Mouse (Mus musculus) neural tube, embryonic 13.5 days (tissue): Measurements from ENCODE around the gene Fmo5. TPM values are rescaled to one million over a fixed set of nuclear protein-coding genes. Genes with fewer than 3 reads are reported as not detected.

ENCODE experiments used
- ATAC-seq: fragments of 200-750 bp; cut with Nextera tagmentation; 2 replicates; pipeline ENCODE4 v1.8.0; 2017; ENCODE audit warnings: low read depth, mild to moderate bottlenecking, moderate TSS enrichment, moderate library complexity
- H3K27ac ChIP-seq: fragments of 300-500 bp; sonication (generic); replicated peaks from 2 replicates; pipeline ENCODE4 v1.5.1; 2015; ENCODE audit warnings: moderate library complexity, mild to moderate bottlenecking, inconsistent platforms
- H3K27me3 ChIP-seq: fragments of 300-500 bp; sonication (generic); 2 replicates; pipeline ENCODE4 v1.6.1; 2015; ENCODE audit warnings: mild to moderate bottlenecking, inconsistent platforms
- H3K36me3 ChIP-seq: fragments of 300-500 bp; sonication (generic); 2 replicates; pipeline ENCODE4 v1.6.1; 2015; ENCODE audit warnings: mild to moderate bottlenecking, inconsistent platforms
- H3K4me1 ChIP-seq: fragments of 300-500 bp; sonication (generic); replicated peaks from 2 replicates; pipeline ENCODE4 v1.6.1; 2015; ENCODE audit warnings: inconsistent platforms
- H3K4me2 ChIP-seq: fragments of 300-500 bp; sonication (generic); 2 replicates; pipeline ENCODE4 v1.6.1; 2015; ENCODE audit warnings: inconsistent platforms, mild to moderate bottlenecking, moderate library complexity
- H3K4me3 ChIP-seq: fragments of 300-500 bp; sonication (generic); 2 replicates; pipeline ENCODE4 v1.5.1; 2015; ENCODE audit warnings: mild to moderate bottlenecking, inconsistent platforms
- H3K9ac ChIP-seq: fragments of 300-500 bp; sonication (generic); 2 replicates; pipeline ENCODE4 v1.6.1; 2015; ENCODE audit warnings: moderate library complexity, mild to moderate bottlenecking, inconsistent platforms
- H3K9me3 ChIP-seq: fragments of 300-500 bp; sonication (generic); 2 replicates; pipeline ENCODE4 v1.6.1; 2016; ENCODE audit warnings: inconsistent platforms
- WGBS: fragments of 180-500 bp; shearing (Covaris S2); methylation state at CpG from one replicate; pipeline ENCODE4 v1.1.7; 2015; 5-methylcytosine and 5-hydroxymethylcytosine counted together
- polyA plus RNA-seq: library from polyadenylated mRNA; unstranded; fragments of >200 nt; fragmentation: Nextera tagmentation; extraction: Ambion mirVana; gene quantifications from 2 replicates; pipeline ENCODE4 v1.2.1, GENCODE M21; 2015

Gene Fmo5
- polyA plus RNA-seq, 1 experiment from 2014 or later = 1.2 TPM

DNA sequence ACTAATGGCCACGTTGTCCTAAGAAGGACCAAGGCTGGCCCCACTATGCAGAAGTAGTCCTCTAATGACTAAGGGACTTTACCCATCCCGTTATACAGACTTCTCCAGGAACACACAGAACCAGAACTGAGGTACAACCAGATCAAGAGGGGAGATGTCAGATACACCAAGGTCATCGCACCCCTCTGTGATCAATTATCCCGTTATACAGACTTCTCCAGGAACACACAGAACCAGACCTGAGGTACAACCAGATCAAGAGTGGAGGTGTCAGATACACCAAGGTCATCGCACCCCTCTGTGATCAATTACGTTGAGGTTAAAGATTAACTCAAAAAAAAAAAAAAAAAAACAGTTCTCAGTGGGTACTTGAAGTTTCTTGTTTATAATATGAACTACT lies 17.6 kb upstream of the Fmo5 start:
- H3K9me3 ChIP-seq = no peaks in the 10 kb centered on the region
- H3K4me1 ChIP-seq = peaks cover 6% of the 10 kb centered on the region; the same call in 1 of the 2 replicates
- no peak for ATAC-seq
- no peak overlapping the region for H3K27ac ChIP-seq
- no peak overlapping the region for H3K9ac ChIP-seq
- H3K4me2 ChIP-seq = no peak overlapping the region
- H3K27me3 ChIP-seq = no peaks in the 10 kb centered on the region
- 90% methylated on average over 6 of the region's 6 CpGs for whole genome bisulfite sequencing
- H3K36me3 ChIP-seq = no peaks in the 10 kb centered on the region
- no peak overlapping the region for H3K4me3 ChIP-seq

DNA sequence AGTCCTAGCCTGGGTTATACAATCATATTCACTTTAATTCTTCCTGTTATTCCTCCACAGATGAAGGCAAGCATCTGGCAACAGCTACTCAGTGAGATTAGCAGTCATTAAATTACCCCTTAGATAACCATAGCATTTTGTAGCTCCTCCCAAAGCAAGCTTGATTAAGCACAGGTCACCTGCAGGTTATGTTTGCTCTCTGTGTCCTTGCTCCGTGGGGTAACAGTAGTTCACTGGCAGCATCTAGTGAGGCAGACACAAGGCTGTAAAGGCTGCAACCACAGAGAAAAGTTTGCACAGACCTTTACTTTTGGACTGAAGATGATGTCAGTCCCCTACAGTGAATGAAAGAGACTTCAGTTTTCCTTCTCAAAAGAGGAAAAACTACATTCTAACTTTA lies 13.4 kb upstream of the Fmo5 start:
- Histone ChIP-seq H3K27ac (no peak overlapping the region), H3K4me3 (no peak overlapping the region), H3K4me1 (no peaks in the 10 kb centered on the region), H3K9ac (no peak overlapping the region), H3K27me3 (no peaks in the 10 kb centered on the region), H3K4me2 (no peak overlapping the region), H3K9me3 (no peaks in the 10 kb centered on the region), H3K36me3 (no peaks in the 10 kb centered on the region)
- no peak for ATAC-seq
- WGBS = 35% methylated on average over 1 of the region's 1 CpGs

DNA sequence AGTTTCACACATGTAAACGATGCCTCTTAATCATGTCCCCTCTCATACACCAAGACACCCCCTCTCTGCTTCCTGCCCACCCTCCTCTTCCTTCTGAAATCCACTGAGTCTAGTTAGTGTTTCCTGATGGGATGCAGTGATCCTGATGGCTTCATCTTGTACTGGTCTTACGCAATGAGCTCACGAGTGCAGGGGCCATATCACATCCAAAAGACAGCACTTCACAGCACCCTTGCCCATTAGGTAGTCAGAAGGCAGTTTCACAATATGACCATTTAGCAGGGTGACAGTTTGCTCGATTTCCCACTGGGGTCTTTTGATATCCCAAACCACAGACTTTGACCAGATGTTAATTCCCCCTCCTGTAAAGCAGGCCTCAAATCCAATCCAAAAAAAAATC lies 12.7 kb upstream of the Fmo5 start:
- Histone ChIP-seq H3K9ac (no peak overlapping the region), H3K27me3 (no peaks in the 10 kb centered on the region), H3K4me2 (no peak overlapping the region), H3K9me3 (no peaks in the 10 kb centered on the region), H3K27ac (no peak overlapping the region), H3K4me3 (no peak overlapping the region), H3K4me1 (no peaks in the 10 kb centered on the region), H3K36me3 (no peaks in the 10 kb centered on the region)
- WGBS = 88% methylated on average over 4 of the region's 4 CpGs
- no peak for ATAC-seq

DNA sequence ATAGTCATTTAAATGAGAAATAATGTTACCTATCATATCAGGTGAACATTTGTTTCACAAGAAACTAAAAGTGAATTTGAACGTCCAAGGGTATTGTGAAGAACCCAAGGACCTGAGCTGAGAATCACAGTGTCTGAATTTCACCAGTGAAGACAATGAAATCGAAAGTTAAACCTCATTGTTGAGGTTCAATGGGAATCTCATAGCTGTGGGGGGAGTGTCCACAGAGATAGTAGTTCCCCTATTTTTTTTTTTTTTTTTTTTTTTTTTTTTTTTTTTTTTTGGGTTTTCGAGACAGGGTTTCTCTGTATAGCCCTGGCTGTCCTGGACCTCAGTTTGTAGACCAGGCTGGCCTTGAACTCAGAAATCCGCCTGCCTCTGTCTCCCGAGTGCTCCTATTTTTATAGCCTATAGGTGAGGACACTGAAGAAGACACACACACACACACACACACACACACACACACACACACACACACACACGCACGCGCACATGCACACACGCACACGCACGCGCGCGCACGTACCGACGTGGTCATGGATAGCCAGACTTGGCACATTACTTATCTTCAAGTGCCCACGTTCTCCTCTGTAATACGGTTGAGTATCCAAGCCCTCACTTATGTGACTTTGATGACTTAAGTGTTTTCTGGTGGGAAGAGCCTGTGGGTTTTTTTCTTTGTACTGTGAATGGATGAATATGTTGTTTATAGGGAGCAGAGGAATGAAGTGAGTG lies 11.3 kb upstream of the Fmo5 start:
- no peaks in the 10 kb centered on the region for H3K27me3 ChIP-seq
- H3K4me2 ChIP-seq = no peak overlapping the region
- no peaks in the 10 kb centered on the region for H3K4me1 ChIP-seq
- WGBS = 94% methylated on average over 19 of the region's 19 CpGs
- H3K4me3 ChIP-seq = no peak overlapping the region
- no peaks in the 10 kb centered on the region for H3K36me3 ChIP-seq
- ATAC-seq = no peak
- H3K9ac ChIP-seq = no peak overlapping the region
- no peak overlapping the region for H3K27ac ChIP-seq
- no peaks in the 10 kb centered on the region for H3K9me3 ChIP-seq

DNA sequence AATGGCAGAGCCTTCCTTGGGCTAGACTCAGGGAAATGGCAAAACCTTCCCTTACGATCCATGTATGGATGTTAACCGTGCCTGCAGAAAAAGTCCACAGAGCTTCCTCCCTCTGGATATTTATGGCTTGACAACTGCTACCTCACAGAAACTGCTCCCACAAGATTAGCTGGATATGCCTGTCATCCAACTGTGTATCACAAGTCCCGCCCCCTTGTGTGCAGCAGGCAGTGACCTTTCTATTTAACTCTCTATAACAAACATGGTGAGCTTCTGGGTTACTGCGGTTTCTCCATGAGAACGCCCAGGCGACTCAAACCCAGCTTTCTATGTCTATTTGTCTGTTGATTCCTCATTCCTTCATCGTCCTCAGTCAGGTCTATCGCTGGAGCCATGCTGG lies 10.7 kb upstream of the Fmo5 start:
- WGBS = 85% methylated on average over 8 of the region's 8 CpGs
- H3K36me3 ChIP-seq = no peaks in the 10 kb centered on the region

DNA sequence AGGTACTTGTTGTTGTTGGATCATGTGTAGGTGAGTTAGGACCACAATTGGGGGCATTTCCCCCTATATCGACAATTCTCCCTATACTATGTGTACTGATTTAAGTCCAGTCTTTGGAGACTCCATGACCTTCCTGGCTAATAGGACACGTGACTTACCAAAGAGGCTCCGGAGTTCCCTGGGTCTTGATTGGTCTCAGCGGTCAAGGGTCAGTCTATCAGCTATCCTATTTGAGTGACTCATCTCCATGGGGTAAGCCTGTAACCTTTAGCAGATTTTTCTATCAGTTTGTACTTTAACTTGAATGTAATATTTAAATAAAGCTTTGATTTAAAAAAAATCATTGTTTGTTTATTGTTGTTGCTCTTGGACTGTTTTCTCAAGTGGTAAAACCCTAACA lies 7.9 kb upstream of the Fmo5 start:
- Histone ChIP-seq H3K4me2 (no peak overlapping the region), H3K27me3 (no peaks in the 10 kb centered on the region), H3K4me1 (no peaks in the 10 kb centered on the region), H3K27ac (no peak overlapping the region), H3K36me3 (no peaks in the 10 kb centered on the region), H3K9me3 (no peaks in the 10 kb centered on the region), H3K9ac (no peak overlapping the region), H3K4me3 (no peak overlapping the region)
- WGBS = 91% methylated on average over 4 of the region's 4 CpGs
- no peak for ATAC-seq

More for the DNA sequence above, 10.7 kb upstream of the Fmo5 start:
- no peak for ATAC-seq
- no peaks in the 10 kb centered on the region for H3K27me3 ChIP-seq
- no peak overlapping the region for H3K4me2 ChIP-seq
- H3K27ac ChIP-seq = no peak overlapping the region
- H3K4me1 ChIP-seq = no peaks in the 10 kb centered on the region
- H3K4me3 ChIP-seq = no peak overlapping the region
- no peaks in the 10 kb centered on the region for H3K9me3 ChIP-seq
- no peak overlapping the region for H3K9ac ChIP-seq

DNA sequence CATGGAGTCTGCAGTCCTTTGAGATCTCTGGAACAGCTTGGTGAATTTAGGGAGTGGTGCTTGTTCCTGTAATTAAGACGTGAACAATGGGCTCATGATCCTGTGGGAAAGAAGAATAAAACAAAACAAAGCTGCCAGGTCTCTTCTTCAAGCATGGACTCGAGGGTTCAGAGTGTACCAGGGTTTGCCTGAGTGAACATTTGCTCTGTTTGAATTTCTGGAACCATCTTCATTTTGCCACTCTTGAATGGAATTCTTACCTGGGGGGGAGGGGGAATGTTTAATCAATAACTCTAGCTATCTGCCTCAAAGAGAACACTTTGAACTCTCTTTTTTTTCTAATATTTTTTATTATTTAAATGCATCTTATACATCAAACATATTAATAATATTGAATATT lies 4.0 kb upstream of the Fmo5 start:
- H3K27me3 ChIP-seq = peaks cover 4% of the 10 kb centered on the region; the same call in 1 of the 2 replicates
- peaks cover 6% of the 10 kb centered on the region for H3K4me1 ChIP-seq
- no peak overlapping the region for H3K9ac ChIP-seq
- no peak for ATAC-seq
- H3K9me3 ChIP-seq = no peaks in the 10 kb centered on the region
- H3K4me2 ChIP-seq = no peak overlapping the region
- no peak overlapping the region for H3K4me3 ChIP-seq
- no peaks in the 10 kb centered on the region for H3K36me3 ChIP-seq
- no peak overlapping the region for H3K27ac ChIP-seq
- 46% methylated on average over 2 of the region's 2 CpGs for WGBS

DNA sequence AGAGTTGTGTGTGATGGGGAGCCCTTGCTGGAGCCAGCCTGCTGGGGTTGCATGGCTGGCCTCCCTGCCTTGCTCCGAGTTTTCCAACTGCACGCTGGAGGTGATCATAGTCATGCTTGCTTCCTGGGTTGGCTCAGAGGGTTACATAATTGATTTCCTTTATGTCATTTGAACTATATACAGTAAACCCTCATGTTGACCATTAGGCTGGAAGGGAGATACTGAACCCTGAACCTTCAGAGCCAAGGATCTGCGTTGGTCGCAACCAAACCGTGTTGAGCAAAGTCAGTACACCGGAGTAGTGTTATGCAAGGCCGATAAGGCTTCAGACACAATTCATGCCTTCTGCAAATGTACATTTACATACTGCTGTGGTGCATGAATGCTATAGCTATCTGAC lies 711 bp upstream of the Fmo5 start:
- Histone ChIP-seq H3K4me1 (peaks cover 6% of the 10 kb centered on the region), H3K4me2 (peak overlapping the region; percentile 51; the same call in 1 of the 2 replicates), H3K36me3 (no peaks in the 10 kb centered on the region), H3K27me3 (peaks cover 4% of the 10 kb centered on the region; the same call in 1 of the 2 replicates), H3K9ac (no peak overlapping the region), H3K9me3 (no peaks in the 10 kb centered on the region), H3K27ac (no peak overlapping the region), H3K4me3 (no peak overlapping the region)
- 83% methylated on average over 7 of the region's 7 CpGs for WGBS
- no peak for ATAC-seq

DNA sequence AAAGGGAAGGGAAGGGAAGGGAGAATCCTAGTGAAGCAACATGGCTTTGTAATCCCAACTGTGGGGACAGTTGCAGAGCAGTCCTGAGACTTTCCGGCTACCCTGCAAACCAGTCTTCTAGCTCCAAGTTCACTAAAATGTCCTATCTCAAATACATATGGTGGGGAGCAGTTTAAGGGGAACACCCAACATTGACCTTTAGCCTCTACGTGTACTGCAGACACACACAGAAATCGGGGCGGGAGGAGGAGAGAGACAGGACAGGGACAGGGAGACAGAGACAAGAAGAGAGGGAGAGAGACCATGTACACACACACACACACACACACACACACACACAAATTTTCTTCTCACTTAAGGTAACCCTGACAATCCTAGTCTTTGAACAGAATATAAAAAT lies 1.3 kb downstream of the Fmo5 start:
- no peak for ATAC-seq
- 98% methylated on average over 4 of the region's 4 CpGs for WGBS
- H3K9me3 ChIP-seq = no peaks in the 10 kb centered on the region

DNA sequence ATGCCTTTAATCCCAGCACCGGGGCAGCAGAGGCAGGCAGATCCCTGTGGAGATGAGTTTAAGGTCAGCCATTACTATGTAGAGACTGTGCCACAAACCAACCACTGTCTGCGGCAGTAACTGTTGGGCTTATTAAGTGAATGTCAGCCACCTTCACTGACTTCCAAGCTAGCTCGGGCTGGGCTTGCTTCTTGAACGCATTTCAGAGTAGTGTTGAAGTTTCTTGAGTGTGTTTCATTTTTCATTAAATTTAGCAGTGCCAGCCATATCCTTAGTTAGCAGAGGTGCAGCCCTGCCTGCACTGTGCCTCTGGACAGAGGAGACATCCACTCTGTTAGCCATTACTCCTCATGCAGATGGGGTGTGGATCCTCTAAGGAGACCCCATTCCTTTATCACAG lies 2.1 kb downstream of the Fmo5 start:
- WGBS = 90% methylated on average over 4 of the region's 4 CpGs
- Histone ChIP-seq H3K27me3 (peaks cover 4% of the 10 kb centered on the region; the same call in 1 of the 2 replicates), H3K4me2 (no peak overlapping the region), H3K36me3 (no peaks in the 10 kb centered on the region), H3K9me3 (no peaks in the 10 kb centered on the region), H3K9ac (no peak overlapping the region), H3K27ac (no peak overlapping the region), H3K4me3 (no peak overlapping the region), H3K4me1 (peaks cover 6% of the 10 kb centered on the region)
- ATAC-seq = no peak

More for the DNA sequence above, 1.3 kb downstream of the Fmo5 start:
- Histone ChIP-seq H3K4me3 (no peak overlapping the region), H3K4me2 (no peak overlapping the region), H3K9ac (no peak overlapping the region), H3K27me3 (peaks cover 4% of the 10 kb centered on the region; the same call in 1 of the 2 replicates), H3K4me1 (peaks cover 6% of the 10 kb centered on the region), H3K36me3 (no peaks in the 10 kb centered on the region), H3K27ac (no peak overlapping the region)

DNA sequence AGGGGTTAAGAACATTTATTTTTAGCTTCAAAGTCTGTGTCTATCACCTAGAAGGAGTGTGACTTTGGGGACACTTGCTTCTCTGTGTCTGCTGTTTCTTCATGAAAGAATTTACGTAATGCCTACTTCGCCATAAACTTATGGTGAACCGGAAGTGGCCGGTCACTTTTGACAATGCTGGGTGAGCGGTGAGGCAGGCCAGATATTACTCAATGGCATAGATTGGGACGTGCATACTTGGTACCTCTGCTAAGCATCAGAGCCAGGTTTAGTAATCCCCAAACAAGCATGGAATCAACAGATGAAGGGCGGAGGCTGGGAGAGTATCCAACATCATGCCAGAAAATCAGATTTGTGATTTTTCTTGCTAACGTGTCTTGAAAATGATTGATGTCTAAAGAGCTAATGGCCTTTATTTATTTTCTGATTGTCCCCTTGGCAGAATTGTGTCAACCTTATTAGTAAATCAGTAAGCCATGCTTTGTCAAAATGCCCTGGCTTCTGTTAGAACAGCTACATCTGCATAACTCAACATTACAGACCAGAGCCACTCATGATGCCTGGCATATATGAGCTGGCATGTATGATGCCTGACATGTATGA lies 2.8 kb downstream of the Fmo5 start:
- H3K4me1 ChIP-seq = peaks cover 6% of the 10 kb centered on the region
- H3K9ac ChIP-seq = no peak overlapping the region
- H3K27ac ChIP-seq = no peak overlapping the region
- H3K4me2 ChIP-seq = no peak overlapping the region
- no peak overlapping the region for H3K4me3 ChIP-seq
- H3K27me3 ChIP-seq = peaks cover 4% of the 10 kb centered on the region; the same call in 1 of the 2 replicates
- no peak for ATAC-seq
- 87% methylated on average over 8 of the region's 8 CpGs for WGBS
- no peaks in the 10 kb centered on the region for H3K9me3 ChIP-seq
- H3K36me3 ChIP-seq = no peaks in the 10 kb centered on the region

DNA sequence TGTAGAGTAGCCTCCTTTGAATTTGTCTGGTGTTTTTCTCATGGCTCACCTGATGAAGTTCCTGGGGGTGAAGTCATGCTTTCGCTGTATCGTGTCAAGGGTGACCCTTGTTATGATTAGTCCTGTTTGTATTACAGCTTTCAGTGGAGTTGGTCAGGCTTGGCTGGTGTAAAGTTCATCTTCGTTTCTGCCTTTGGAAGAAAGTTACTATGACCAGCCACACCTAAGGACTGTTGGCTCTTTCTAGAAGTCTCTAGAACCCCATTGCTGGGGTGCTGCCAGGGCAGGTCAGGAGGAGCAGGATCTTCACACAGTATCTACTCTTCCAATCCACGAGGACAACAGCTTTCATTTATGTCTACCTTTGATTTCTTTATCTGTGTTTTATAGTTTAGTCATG lies 4.9 kb downstream of the Fmo5 start:
- Histone ChIP-seq H3K27ac (no peak overlapping the region), H3K4me1 (peaks cover 9% of the 10 kb centered on the region), H3K9ac (no peak overlapping the region), H3K9me3 (no peaks in the 10 kb centered on the region), H3K27me3 (peaks cover 4% of the 10 kb centered on the region; the same call in 1 of the 2 replicates), H3K36me3 (no peaks in the 10 kb centered on the region), H3K4me2 (no peak overlapping the region), H3K4me3 (no peak overlapping the region)
- ATAC-seq = no peak
- 88% methylated on average over 4 of the region's 4 CpGs for WGBS
